Mouse (Mus musculus) Patski (cell line): ENCODE results near the gene Tanc1. TPM values are rescaled to one million over a fixed set of nuclear protein-coding genes. Genes with fewer than 3 reads are reported as not detected.

Source experiments
- ATAC-seq: fragments of 100-300 bp; one replicate; pipeline ENCODE4 v1.8.0; 2021
- CTCF ChIA-PET: fragments of 350-600 bp; sonication (Branson Sonifier 250); formaldehyde crosslinking; loops from one replicate; lab custom pipeline; 2022; ENCODE audit warnings: inconsistent platforms; lab: Charles Lee
- POLR2A ChIA-PET: fragments of 350-600 bp; sonication (Branson Sonifier 250); formaldehyde crosslinking; loops from one replicate; lab custom pipeline; 2022; ENCODE audit warnings: antibody characterized with exemption, inconsistent platforms; lab: Charles Lee
- DNase-seq: peaks from one replicate; pipeline ENCODE4 v3.0.0-alpha.2; 2011; ENCODE audit warnings: low read depth, low spot score
- H3K27me3 ChIP-seq: fragments of 371-371 bp; one replicate; pipeline ENCODE4 v1.5.1; 2021
- CTCF ChIP-seq: fragments of 100-300 bp; IDR thresholded peaks from one replicate; pipeline ENCODE4 v1.5.1; 2021
- in situ Hi-C: fragments of 300-500 bp; cut with MboI; formaldehyde crosslinking; loops from 3 replicates; pipeline ENCODE4 v1.11.1; 2018; ENCODE audit warnings: low pct_unique_long_range_greater_than_20kb, mixed read lengths
- polyA plus RNA-seq: library from polyadenylated mRNA; unstranded; gene quantifications from one replicate; pipeline ENCODE4 v1.2.3, GENCODE M21; 2021

Gene Tanc1
- polyA plus RNA-seq, 1 experiment from 2014 or later, result 45.3 TPM

GRCm38 (mm10) chr2:59852916-59853315 lies 241.1 kb downstream of the Tanc1 start:
- in situ Hi-C loops, result no loop called here
- POLR2A ChIA-PET, result no interaction called here
- DNase-seq (no peak), ATAC-seq (no peak)
- CTCF ChIA-PET, result no interaction called here
- TF ChIP-seq CTCF, result no peak
- no peaks in the 10 kb centered on the region for H3K27me3 ChIP-seq

DNA sequence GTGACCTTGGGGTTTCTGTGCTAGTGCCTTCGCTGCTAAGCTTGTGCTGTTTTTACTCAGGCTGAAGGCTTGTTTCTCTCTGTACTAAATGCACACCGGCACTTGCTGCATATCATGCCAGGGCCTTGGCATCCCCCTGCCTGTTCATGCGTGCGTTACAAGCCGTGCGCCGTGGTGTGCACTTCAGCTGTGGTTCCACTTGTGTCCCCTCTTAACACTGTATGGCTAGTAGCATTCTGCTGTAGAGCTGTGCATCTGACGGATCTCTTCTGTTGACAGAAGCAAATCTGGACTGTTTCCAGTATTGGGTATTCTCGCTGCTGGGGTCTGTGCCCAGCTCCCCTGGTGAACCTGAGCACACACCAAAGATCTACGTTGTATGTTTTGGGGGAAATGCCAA lies 241.7 kb downstream of the Tanc1 start:
- in situ Hi-C loops, result no loop called here

GRCm38 (mm10) chr2:59854363-59854762 lies 242.5 kb downstream of the Tanc1 start:
- ChIA-PET POLR2A (interaction anchor here (0.9 kb wide), 1 partner anchor 13 kb away, joined by 5 read pairs; no protein-coding TSS in a partner anchor), CTCF (interaction anchor here (1.7 kb wide), 1 partner anchor 9 kb away, joined by 6 read pairs; no protein-coding TSS in a partner anchor)
- DNase-seq, result no peak
- in situ Hi-C loops, result no loop called here
- H3K27me3 ChIP-seq, result no peaks in the 10 kb centered on the region
- no peak for ATAC-seq
- TF ChIP-seq CTCF, result no peak

More for the DNA sequence above, 241.7 kb downstream of the Tanc1 start:
- no peaks in the 10 kb centered on the region for H3K27me3 ChIP-seq
- TF ChIP-seq CTCF, result no peak
- DNase-seq (no peak), ATAC-seq (no peak)
- CTCF ChIA-PET, result no interaction called here
- POLR2A ChIA-PET, result no interaction called here

DNA sequence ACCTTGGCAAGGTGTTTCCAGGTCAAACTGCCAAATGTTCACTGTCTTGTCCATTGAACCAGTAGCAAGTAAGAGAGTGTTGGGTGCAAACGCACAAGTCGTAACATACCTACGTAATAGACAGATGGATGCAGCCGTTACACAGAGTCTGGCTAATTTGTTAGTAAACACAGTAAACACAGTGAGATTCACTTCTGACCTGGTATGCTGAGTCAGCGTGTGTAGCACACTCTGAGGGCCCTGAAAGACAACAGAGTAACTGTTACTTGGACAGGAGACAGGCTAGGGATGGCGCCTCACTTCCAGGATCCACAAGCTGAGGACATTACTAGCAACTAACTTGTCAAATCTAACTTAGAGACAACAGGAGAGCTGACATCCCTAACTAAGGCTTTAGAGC lies 250.8 kb downstream of the Tanc1 start:
- in situ Hi-C loops, result no loop called here
- H3K27me3 ChIP-seq, result no peaks in the 10 kb centered on the region
- DNase-seq (no peak), ATAC-seq (no peak)
- CTCF ChIA-PET, result no interaction called here
- POLR2A ChIA-PET, result no interaction called here
- TF ChIP-seq CTCF, result no peak

DNA sequence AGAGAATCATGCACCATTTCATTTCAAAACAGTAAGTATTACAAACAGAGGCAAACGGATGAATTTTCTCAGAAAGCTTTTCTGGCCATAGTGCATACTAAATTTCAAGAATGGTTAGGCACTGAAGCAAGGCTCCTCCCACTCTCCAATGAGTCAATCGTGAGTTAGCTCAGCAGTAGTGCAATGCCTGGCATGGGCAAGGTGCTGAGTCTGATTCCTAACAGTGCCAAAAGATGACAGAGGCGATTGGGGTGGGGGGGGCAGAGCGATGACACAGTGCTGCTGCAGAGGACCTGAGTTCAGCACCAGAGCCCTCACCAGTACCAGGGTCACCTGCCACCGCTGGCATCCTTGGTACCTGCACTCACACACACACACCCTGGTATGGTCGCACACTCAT lies 258.7 kb downstream of the Tanc1 start:
- no peak for DNase-seq
- H3K27me3 ChIP-seq, result no peaks in the 10 kb centered on the region
- CTCF ChIA-PET, result interaction anchor here (1.9 kb wide), 1 partner anchor 10 kb away, joined by 4 read pairs; no protein-coding TSS in a partner anchor
- POLR2A ChIA-PET, result no interaction called here
- in situ Hi-C loops, result no loop called here
- no peak for ATAC-seq
- TF ChIP-seq CTCF, result no peak

DNA sequence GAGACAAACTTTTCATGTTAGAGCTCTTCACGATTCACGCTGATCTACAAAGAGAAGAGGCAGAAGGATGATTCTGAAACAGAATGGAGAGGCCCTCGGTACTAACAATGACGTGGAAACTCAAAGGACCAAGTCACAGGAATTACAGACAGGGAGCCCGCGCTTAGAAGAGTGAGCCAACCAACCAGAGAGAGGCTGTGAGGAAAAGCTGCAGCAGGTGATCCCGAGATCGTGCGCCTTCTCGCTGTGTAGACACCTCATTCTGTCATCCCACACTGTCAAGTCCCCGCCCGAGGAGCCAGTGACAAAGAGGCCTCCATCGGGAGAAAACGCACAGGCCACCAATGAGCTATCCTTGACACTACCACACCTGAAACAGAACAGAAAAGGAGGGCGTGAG lies 264.6 kb downstream of the Tanc1 start:
- DNase-seq (no peak), ATAC-seq (no peak)
- ChIA-PET POLR2A (no interaction called here), CTCF (no interaction called here)
- no peaks in the 10 kb centered on the region for H3K27me3 ChIP-seq
- in situ Hi-C loops, result no loop called here
- no peak for TF ChIP-seq CTCF

- no peaks in the 10 kb centered on the region for H3K27me3 ChIP-seq
- no peak for TF ChIP-seq CTCF
- no peak for ATAC-seq
- CTCF ChIA-PET, result no interaction called here
- in situ Hi-C loops, result no loop called here
- no peak for DNase-seq
- POLR2A ChIA-PET, result no interaction called here
Measured at GRCm38 (mm10) chr2:59877335-59877734, 265.5 kb downstream of the Tanc1 start.

DNA sequence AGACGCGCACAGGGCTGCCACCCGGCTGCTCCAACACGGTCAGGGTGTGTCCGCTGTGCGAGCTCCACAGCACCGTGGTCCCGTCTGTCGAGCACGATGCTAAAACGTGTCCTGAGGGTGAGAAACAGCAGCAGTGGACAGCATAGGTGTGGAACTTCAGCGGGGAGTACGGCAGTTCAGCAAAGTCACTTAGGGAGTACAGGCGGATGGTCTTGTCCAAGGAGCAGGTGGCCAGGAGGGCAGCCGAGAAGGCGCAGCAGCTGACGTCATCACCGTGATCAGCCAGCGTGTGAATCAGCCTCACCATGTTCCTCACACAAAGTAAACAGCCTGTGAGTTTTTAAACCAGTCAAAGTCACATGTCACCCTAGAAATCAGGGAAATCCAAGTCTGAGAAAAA lies 266.4 kb downstream of the Tanc1 start:
- ATAC-seq (no peak), DNase-seq (no peak)
- TF ChIP-seq CTCF, result no peak
- POLR2A ChIA-PET, result no interaction called here
- CTCF ChIA-PET, result no interaction called here
- in situ Hi-C loops, result no loop called here
- H3K27me3 ChIP-seq, result no peaks in the 10 kb centered on the region

DNA sequence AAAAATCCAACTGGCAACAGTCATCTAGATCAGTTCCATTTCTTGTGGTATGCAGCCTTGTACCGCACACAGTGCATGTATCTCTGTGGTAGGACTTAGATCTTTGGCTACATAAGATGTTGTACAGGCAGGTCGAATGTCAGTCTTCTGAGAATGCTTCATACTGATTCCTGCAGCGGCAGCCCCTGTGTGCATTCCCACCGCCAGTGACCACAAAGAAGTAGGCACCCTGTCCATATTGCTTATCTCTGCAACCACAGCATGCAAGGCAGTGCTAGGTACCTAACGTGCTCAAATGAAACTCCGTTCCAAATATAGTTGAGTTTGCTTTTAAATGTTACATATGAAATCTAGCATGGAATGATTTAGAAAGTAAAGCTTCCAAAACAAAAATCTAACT lies 269.6 kb downstream of the Tanc1 start:
- no peak for TF ChIP-seq CTCF
- in situ Hi-C loops, result no loop called here
- POLR2A ChIA-PET, result interaction anchor here (0.6 kb wide), 1 partner anchor 51 kb away, joined by 3 read pairs; no protein-coding TSS in a partner anchor
- ATAC-seq (no peak), DNase-seq (no peak)
- H3K27me3 ChIP-seq, result no peaks in the 10 kb centered on the region
- CTCF ChIA-PET, result no interaction called here

- ATAC-seq, result peak; percentile 74
- DNase-seq, result peak; percentile 50
- POLR2A ChIA-PET, result interaction anchor here (0.6 kb wide), 3 partner anchors 52 to 225 kb away, joined by 3 read pairs; no protein-coding TSS in a partner anchor
- H3K27me3 ChIP-seq, result no peaks in the 10 kb centered on the region
- no peak for TF ChIP-seq CTCF
- in situ Hi-C loops, result no loop called here
- CTCF ChIA-PET, result interaction anchor here (0.6 kb wide), 1 partner anchor 1006 kb away, joined by 3 read pairs; no protein-coding TSS in a partner anchor
Measured at GRCm38 (mm10) chr2:59881831-59882741, 270.2 kb downstream of the Tanc1 start, which contains the start of gene Wdsub1. Gene Wdsub1 (minus strand): TSS chr2:59882591.
